Mouse (Mus musculus): ENCODE measurements around the gene Cyp2d34. TPM values are rescaled to one million over a fixed set of nuclear protein-coding genes. Genes with fewer than 3 reads are reported as not detected.

Gene Cyp2d34
- not detected for polyA plus RNA-seq (2014; fragmentation: Illumina TruSeq; extraction: RNeasy Lipid Tissue Mini Kit (QIAGEN cat#74804); ENCODE audit: low replicate concordance)

GRCm38 (mm10) chr15:82620531-82621202, at the start of gene Cyp2d34:
Gene Cyp2d34, minus strand, starts transcription at chr15:82620946.

Other genes with a start within 250 kb of the Cyp2d34 start
- 17.8 TPM for gene Cyp2d22, start 240.7 kb downstream of the Cyp2d34 start, polyA plus RNA-seq (2014; fragmentation: Illumina TruSeq; extraction: RNeasy Lipid Tissue Mini Kit (QIAGEN cat#74804); ENCODE audit: low replicate concordance)
- gene Cyp2d11, start 226.9 kb downstream of the Cyp2d34 start, polyA plus RNA-seq (2014; fragmentation: Illumina TruSeq; extraction: RNeasy Lipid Tissue Mini Kit (QIAGEN cat#74804); ENCODE audit: low replicate concordance), result not detected
- gene Cyp2d10, start 213.8 kb downstream of the Cyp2d34 start, polyA plus RNA-seq (2014; fragmentation: Illumina TruSeq; extraction: RNeasy Lipid Tissue Mini Kit (QIAGEN cat#74804); ENCODE audit: low replicate concordance), result not detected
- not detected for gene Cyp2d9, start 187.5 kb downstream of the Cyp2d34 start, polyA plus RNA-seq (2014; fragmentation: Illumina TruSeq; extraction: RNeasy Lipid Tissue Mini Kit (QIAGEN cat#74804); ENCODE audit: low replicate concordance)
- not detected for gene Cyp2d12, start 65.9 kb downstream of the Cyp2d34 start, polyA plus RNA-seq (2014; fragmentation: Illumina TruSeq; extraction: RNeasy Lipid Tissue Mini Kit (QIAGEN cat#74804); ENCODE audit: low replicate concordance)
- gene Cyp2d40, start 143.2 kb upstream of the Cyp2d34 start, polyA plus RNA-seq (2014; fragmentation: Illumina TruSeq; extraction: RNeasy Lipid Tissue Mini Kit (QIAGEN cat#74804); ENCODE audit: low replicate concordance), result not detected
- gene Cyp2d26, start 173.3 kb upstream of the Cyp2d34 start, polyA plus RNA-seq (2014; fragmentation: Illumina TruSeq; extraction: RNeasy Lipid Tissue Mini Kit (QIAGEN cat#74804); ENCODE audit: low replicate concordance), result 100 TPM

Measured in small intestine, adult 10 weeks (tissue).